Mouse (Mus musculus) liver, embryonic 14.5 days (tissue): ENCODE data around the gene Ovca2.

Experiments used
- CTCF ChIP-seq: IDR thresholded peaks from 2 replicates; pipeline ENCODE4 v1.5.1; 2016; ENCODE audit warnings: antibody characterized with exemption, low read depth, control low read depth
- EP300 ChIP-seq: IDR thresholded peaks from 2 replicates; pipeline ENCODE4 v1.6.1; 2016; ENCODE audit warnings: antibody characterized with exemption, low read depth

GRCm38 (mm10) chr11:75148332-75149035, 30.2 kb downstream of the Ovca2 start:
- TF ChIP-seq EP300: no peak
- TF ChIP-seq CTCF: no peak
